Mouse (Mus musculus) v-Abl transformed pro-B cells (cell line): ENCODE results near the gene Mrpl33.

Source experiments
- in situ Hi-C, 2 experiments: fragments of 400-800 bp; cut with MboI; formaldehyde crosslinking; loops; one replicate each; pipeline ENCODE4 v1.15.1; 2025; ENCODE audit not compliant: unreplicated experiment in 2 of 2

Gene Mrpl33

GRCm38 (mm10) chr5:31686040-31686439 is 89.3 kb downstream of the Mrpl33 start:
- in situ Hi-C loops: no loop called here

GRCm38 (mm10) chr5:31687972-31688371 is 91.2 kb downstream of the Mrpl33 start:
- in situ Hi-C loops: no loop called here

GRCm38 (mm10) chr5:31693191-31693590 is 96.5 kb downstream of the Mrpl33 start:
- in situ Hi-C loops: loop anchor here in 1 of 2 experiments (5.0 kb wide), 1 partner anchor 76 kb away; no protein-coding TSS in a partner anchor

DNA sequence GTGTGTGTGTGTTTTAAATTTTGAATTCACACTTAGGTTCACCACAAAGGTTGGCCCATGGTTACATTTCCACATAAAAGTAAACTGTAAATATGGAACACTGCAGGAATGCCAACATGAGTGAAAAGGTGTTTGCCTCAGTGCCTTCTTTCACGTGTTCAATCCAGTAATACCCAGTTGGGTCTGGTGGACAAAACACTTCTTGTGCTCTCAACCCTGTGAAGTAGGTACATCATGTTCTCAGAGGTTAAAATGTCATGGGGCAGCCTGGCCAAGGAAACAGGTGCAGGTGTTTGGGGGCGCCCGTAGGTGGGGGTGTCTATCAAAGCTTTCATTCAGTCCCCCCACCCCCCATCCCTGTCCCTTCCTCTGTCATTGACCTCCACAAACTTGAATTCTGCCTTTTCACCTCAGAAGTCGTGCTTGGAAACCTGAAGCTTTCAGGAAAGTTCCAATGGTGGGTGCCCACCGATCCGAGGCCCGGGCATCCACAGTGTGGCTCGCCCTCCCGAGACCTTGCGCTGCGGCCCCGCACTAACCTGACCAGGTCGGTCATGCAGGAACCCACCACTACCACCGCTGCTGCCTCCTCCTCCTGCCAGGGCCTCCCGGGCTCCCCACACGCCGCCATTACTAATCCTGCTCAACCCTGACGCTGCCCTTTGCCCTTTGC is 100.4 kb downstream of the Mrpl33 start, which contains the start of gene Rbks:
TSS of gene Rbks (minus strand) at position 657 of the 673 bp plus-strand sequence.
- in situ Hi-C loops: loop anchor here in 1 of 2 experiments (5.0 kb wide), 1 partner anchor 85 kb away; no protein-coding TSS in a partner anchor

DNA sequence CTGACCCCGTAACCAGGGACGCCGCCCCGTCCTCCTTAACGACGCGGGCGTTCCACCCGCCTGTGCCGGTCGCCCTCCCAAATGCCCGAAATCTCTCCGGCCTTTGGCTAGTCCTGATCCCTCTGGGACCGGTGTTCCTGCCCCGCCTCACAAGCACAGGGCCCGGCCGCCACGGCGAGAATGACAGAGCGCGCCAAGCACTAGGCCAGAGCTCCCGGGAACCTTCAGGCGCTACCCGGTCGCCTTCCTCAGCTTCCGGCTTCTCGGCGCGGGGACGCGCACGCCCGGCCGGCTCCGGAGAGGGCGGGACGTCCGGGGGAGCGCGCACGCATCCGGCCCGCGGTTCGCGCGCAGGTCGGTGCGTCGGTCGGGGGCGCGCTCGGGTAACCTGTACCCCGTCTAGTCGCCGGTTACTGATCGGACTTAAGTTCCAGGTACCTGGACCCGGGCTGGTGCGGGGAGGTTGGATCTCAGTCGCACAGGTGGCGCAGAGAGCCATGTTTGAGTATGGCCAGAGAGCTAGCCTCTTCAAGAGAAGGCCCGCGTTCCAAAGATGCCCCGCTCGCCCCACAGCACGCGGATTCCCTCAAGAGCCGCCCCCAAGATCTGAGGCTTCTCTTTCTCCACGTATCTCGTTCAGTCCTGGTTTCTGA is 101.0 kb downstream of the Mrpl33 start, which contains the start of gene Babam2:
TSS of gene Babam2 (plus strand) at position 41 of the 653 bp plus-strand sequence.
- in situ Hi-C loops: loop anchor here in 1 of 2 experiments (5.0 kb wide), 1 partner anchor 85 kb away; no protein-coding TSS in a partner anchor

GRCm38 (mm10) chr5:31698297-31698726 is 101.6 kb downstream of the Mrpl33 start:
- in situ Hi-C loops: loop anchor here in 1 of 2 experiments (5.0 kb wide), 1 partner anchor 86 kb away; no protein-coding TSS in a partner anchor

GRCm38 (mm10) chr5:31698931-31699330 is 102.2 kb downstream of the Mrpl33 start:
- in situ Hi-C loops: loop anchor here in 1 of 2 experiments (5.0 kb wide), 1 partner anchor 87 kb away; no protein-coding TSS in a partner anchor

GRCm38 (mm10) chr5:31699397-31699796 is 102.7 kb downstream of the Mrpl33 start:
- in situ Hi-C loops: loop anchor here in 1 of 2 experiments (5.0 kb wide), 1 partner anchor 87 kb away; no protein-coding TSS in a partner anchor

- in situ Hi-C loops: loop anchor here (5.0 to 10.0 kb wide), 3 partner anchors 200 to 442 kb away; partner anchors contain the start of gene Fosl2 (in 1 of the 2)
Measured at GRCm38 (mm10) chr5:31704971-31705370, 108.2 kb downstream of the Mrpl33 start.

DNA sequence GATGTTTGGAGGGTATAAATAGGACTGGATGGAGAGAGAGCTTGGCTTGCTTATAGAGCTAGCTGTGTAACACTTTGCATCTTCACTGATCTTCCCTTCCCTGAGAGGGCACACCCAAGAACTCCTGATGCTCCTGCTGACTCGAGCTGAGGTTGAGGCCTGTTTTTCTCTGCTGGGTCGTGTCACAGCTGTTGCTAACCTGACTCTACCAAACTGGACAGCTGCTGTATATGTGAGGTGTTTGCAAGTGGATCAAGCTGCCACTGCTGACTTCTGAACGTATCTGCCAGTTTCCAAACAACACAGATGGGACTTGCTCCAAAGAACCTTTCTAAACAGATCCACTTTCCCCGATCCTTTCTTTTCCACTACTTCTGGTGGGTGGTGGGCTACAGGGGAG is 110.1 kb downstream of the Mrpl33 start:
- in situ Hi-C loops: loop anchor here in 1 of 2 experiments (5.0 to 10.0 kb wide), 2 partner anchors 198 to 430 kb away; partner anchors contain the start of gene Fosl2

GRCm38 (mm10) chr5:31709389-31709788 is 112.7 kb downstream of the Mrpl33 start:
- in situ Hi-C loops: loop anchor here in 1 of 2 experiments (5.0 to 10.0 kb wide), 2 partner anchors 195 to 428 kb away; partner anchors contain the start of gene Fosl2

DNA sequence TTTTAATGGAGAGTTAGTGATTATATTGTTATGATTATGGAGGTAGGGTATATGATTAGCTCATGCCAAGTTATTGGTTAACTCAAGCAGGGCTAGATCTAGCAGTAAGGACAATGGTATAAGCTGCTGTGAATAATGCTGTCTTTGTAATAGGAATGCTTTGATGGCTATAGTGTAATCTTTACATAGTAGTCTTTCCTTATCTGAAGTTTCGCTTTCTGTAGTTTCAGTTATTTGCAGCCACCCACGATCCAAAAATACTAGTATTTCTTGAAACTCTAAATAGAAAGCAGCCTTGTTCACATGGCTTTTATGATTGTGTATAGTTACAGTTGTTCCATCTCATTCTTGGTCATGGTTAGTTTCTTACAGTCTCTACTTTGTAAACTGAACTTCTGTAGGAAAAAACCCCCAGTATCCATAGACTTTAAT is 116.6 kb downstream of the Mrpl33 start:
- in situ Hi-C loops: no loop called here

DNA sequence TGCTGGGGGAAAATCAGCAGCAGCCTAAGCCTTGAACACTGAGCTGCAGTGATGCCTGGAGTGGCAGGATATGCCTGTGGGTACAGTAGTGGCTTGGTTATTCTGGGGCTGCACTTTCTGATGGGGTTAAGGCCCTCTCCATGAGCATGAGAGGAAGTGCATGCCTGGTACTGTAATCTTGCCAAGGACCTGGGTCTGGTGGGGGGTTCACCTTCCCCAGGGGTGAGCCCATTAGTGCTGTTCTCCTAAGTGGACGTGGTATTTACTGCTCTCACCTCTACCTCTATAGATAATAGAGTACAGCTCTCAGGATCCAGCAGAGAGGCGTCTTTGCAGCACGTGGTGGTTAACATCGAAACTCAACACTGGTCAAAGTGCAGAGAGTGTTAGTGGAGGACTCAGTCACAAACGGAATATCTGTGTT is 117.1 kb downstream of the Mrpl33 start:
- in situ Hi-C loops: no loop called here
